Mouse (Mus musculus): Measurements from ENCODE around the gene Cdkn1a. TPM values are rescaled to one million over a fixed set of nuclear protein-coding genes. Genes with fewer than 3 reads are reported as not detected.
"Not testable (repeated sequence)": the region's sequence is repeated elsewhere in the genome, so short reads cannot be mapped to it uniquely, and the experiment has no call there.

Gene Cdkn1a
- polyA plus RNA-seq (2016; fragmentation: Nextera tagmentation; extraction: Ambion mirVana): 29.9 and 36.0 TPM in 2 replicates

DNA sequence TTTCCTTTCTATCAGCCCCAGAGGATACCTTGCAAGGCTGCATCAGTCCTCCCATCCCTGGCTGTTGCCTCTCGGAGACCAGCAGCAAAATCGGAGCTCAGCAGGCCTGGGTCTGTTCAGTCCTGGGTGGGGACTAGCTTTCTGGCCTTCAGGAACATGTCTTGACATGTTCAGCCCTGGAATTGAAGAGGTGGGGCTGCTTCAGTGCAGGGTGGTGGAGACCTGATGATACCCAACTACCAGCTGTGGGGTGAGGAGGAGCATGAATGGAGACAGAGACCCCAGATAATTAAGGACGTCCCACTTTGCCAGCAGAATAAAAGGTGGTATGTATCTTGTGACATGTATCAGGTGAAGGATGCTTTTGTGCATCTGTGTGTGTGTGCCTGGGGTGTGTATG, at the start of gene Cdkn1a:
Gene Cdkn1a, plus strand, starts transcription at position 201 of the 400 bp plus-strand sequence.
- Histone ChIP-seq H3K4me3 (no peak within 1 kb of the TSS), H3K4me1 (replicated peaks) (peaks cover 32% of the 10 kb centered on the region), H3K27me3 (ENCODE audit: insufficient read depth, poor library complexity, severe bottlenecking) (peaks cover 48% of the 10 kb centered on the region), H3K9me3 (no peaks in the 10 kb centered on the region), H3K36me3 (no peaks in the 10 kb centered on the region), H3K27ac (no peak within 1 kb of the TSS)
- WGBS: 76% methylated on average over 3 of the region's 3 CpGs
- no peak for DNase-seq (ENCODE audit: low spot score)

DNA sequence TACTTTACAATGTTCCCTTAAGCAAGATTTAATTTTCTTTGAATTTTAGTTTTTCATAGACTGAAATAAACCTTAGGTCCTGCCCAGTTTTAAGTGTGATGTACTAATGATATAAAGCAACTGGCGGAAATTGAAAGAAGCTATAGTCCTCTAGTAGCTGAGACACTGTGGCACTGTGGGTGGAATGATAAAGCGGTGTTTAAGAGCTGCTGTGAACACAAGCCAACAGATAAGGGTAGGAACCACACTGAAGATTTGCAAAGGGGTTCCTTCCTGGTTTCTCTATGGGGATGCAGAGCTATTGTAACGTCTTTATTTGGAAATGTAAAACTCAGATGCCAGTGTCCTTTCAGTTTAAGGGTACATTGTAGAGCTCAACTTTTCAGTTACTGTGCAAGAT, 49.1 kb upstream of the Cdkn1a start:
- H3K4me3 ChIP-seq; H3K27me3 ChIP-seq (ENCODE audit: insufficient read depth, poor library complexity, severe bottlenecking); H3K9me3 ChIP-seq; DNase-seq (ENCODE audit: low spot score); H3K27ac ChIP-seq: not testable (repeated sequence)
- 96% methylated on average over 3 of the region's 3 CpGs for WGBS
- peaks cover 10% of the 10 kb centered on the region for H3K4me1 ChIP-seq (replicated peaks)
- peaks cover 97% of the 10 kb centered on the region for H3K36me3 ChIP-seq

DNA sequence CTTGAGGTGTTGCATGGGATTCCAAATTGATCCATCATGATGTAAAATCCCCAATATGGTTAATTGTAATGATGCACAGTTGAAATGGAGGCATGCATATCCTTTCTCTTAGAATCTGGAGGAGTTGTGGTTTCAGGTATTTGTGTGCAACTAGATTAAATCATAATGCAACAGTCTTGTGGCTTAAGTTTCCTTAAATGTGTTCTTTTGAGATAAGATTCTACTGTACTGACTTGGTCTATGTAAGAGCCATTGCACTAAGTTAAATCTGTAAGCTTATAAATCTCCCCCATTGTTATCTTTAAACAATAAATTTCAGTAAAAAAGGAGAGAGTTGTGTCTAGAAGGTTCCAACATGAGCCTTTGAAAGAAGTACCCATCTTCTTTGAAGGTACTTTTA, 48.2 kb upstream of the Cdkn1a start:
- Histone ChIP-seq H3K27ac (no peak overlapping the region), H3K4me3 (no peak overlapping the region), H3K27me3 (ENCODE audit: insufficient read depth, poor library complexity, severe bottlenecking) (no peaks in the 10 kb centered on the region), H3K4me1 (replicated peaks) (0 out of 2 replicates have a peak, but pooled peaks cover 1% of the 10 kb centered on the region), H3K9me3 (no peaks in the 10 kb centered on the region), H3K36me3 (peaks cover 97% of the 10 kb centered on the region)
- DNase-seq (ENCODE audit: low spot score): no peak

DNA sequence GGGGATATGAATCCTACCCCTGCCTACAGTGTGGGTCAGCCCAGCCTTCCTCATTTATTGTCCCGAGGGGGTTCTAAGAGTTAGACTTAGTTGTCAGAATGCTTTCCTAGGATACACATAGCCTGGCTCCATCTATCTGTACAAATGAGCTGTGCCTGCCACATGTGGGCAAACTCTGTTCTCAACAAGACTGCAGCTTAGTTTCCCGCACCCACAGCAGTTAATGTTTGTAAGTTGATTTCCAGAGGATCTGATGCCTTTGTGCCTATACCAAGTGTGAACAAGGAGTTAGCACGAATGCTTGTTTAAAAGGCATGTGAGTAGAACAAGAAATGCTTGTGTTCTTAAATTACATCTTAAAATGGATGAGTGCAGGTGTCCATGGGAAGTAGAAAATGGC, 47.2 kb upstream of the Cdkn1a start:
- Histone ChIP-seq H3K27me3 (ENCODE audit: insufficient read depth, poor library complexity, severe bottlenecking) (no peaks in the 10 kb centered on the region), H3K4me1 (replicated peaks) (no peaks in the 10 kb centered on the region), H3K9me3 (no peaks in the 10 kb centered on the region), H3K27ac (no peak overlapping the region), H3K4me3 (no peak overlapping the region), H3K36me3 (peaks cover 92% of the 10 kb centered on the region)
- 91% methylated on average over 3 of the region's 3 CpGs for WGBS
- DNase-seq (ENCODE audit: low spot score): no peak

DNA sequence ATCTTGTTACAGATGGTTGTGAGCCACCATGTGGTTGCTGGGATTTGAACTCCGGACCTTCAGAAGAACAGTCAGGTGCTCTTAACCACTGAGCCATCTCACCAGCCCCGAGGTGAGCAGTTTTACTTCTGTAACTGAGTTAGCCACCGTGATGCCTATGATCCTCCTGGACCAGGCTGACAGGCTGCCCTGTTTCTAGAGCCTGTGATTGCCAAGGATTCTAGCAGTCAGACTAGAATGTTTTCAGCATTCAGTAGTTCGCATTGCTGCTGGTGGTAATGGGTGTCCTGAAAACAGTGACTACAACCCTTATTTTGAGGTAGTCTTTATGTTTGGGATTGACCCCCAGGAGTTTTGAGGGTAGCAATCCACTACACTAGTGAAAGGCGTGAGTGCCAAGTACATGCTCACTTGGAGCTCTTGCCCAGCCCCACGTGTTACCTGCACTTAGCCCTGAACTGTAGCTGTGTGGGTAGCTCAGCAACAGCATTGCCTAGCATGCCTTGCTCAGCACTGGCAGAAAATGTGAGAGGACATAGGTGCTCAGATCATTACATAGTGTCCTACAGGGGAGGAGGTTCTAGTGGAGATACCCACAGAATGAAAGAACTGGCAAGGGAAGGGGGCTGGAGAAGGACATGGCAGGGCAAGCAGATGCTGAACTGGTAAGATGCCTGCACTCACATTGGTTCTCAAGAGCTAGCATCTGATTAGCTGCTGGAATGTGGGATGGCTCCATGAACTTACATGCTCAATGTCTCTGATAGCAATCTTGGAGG, 46.4 kb upstream of the Cdkn1a start:
- WGBS: 89% methylated on average over 6 of the region's 6 CpGs
- 0 out of 2 replicates have a peak, but pooled peaks cover 4% of the 10 kb centered on the region for H3K4me1 ChIP-seq (replicated peaks)
- no peak overlapping the region for H3K27ac ChIP-seq
- no peak for DNase-seq (ENCODE audit: low spot score)
- H3K4me3 ChIP-seq: no peak overlapping the region
- H3K9me3 ChIP-seq: no peaks in the 10 kb centered on the region
- no peaks in the 10 kb centered on the region for H3K27me3 ChIP-seq (ENCODE audit: insufficient read depth, poor library complexity, severe bottlenecking)
- peaks cover 85% of the 10 kb centered on the region for H3K36me3 ChIP-seq

DNA sequence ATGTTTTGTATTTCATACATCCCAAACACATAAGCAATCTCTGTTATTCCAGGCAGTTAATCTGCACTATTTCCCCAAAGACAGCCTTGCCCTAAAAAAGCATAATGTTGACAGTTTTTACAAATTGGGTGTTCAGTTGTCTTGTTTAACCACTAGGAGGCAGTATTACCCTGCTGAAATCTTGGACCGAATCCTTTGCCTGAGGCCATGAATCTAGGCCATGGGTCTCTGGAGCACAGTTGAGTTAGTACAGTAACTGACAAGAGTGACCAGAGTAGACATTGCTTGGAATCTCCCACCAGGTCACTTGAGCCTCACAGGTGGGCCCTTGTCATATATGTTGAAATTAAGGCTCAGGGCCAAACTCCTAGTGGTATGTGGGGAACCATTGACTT, 45.9 kb upstream of the Cdkn1a start:
- 0 out of 2 replicates have a peak, but pooled peaks cover 6% of the 10 kb centered on the region for H3K4me1 ChIP-seq (replicated peaks)
- no peaks in the 10 kb centered on the region for H3K27me3 ChIP-seq (ENCODE audit: insufficient read depth, poor library complexity, severe bottlenecking)
- H3K36me3 ChIP-seq: peaks cover 79% of the 10 kb centered on the region
- no peaks in the 10 kb centered on the region for H3K9me3 ChIP-seq
- no peak for DNase-seq (ENCODE audit: low spot score)
- H3K27ac ChIP-seq: no peak overlapping the region
- WGBS: 80% methylated on average over 1 of the region's 1 CpGs
- H3K4me3 ChIP-seq: no peak overlapping the region

DNA sequence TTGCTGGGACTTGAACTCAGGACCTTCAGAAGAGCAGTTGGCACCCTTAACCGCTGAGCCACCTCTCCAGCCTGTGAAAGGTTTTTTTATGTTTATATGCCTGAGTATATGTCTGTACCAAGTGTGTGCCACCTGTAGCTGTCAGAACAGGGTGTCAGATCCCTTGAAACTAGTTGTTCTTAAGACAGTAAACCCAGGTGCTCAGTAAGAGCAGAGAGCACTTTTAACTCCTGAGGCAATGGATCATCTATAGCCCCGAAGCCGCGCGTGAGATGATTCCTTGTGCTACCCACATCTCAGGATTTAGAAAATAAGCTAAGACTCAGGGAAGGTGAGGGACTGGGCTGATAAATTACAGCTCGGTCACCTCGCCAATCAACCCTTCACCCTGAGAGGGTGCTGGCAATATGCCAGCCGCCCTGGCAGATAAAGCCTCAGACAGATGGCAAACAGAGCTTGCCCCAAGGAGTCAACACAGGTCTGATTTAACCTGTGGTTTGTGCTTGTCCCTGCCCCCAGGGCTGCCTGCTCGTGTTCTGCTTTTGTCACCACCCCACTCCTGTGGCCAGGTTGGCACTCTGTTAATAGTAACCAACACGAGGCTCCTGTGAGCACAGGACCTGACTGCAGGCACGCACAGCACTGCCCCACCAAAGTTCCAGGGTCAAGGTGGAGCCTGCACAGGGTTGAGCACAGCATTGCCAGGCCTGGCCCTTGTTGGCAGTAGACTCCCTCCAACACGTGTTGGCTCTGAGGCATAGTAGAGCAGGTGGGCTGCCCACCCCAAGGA, 44.8 kb upstream of the Cdkn1a start:
- H3K36me3 ChIP-seq: peaks cover 69% of the 10 kb centered on the region
- peaks cover 15% of the 10 kb centered on the region; the same call in 1 of the 2 replicates for H3K4me1 ChIP-seq (replicated peaks)
- 81% methylated on average over 12 of the region's 12 CpGs for WGBS

DNA sequence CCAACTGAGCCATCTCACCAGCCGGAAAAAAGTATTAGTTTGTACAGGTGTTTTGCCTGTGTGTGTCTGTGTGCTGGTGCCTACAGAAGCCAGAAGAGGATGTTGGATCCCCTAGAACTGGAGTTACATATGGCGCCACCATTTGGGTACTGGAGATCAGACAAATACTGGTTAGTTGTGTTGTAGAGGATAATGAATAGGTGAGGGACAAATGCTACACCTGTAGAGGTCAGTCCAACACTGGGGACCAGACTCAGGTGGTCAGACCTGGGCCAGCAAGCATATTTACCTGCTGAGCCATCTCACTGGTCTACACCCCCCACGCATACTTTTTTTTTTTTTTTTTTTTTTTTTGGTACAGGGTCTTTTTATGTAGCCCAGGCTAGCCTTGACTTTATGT, 43.9 kb upstream of the Cdkn1a start:
- peaks cover 61% of the 10 kb centered on the region for H3K36me3 ChIP-seq
- DNase-seq (ENCODE audit: low spot score): no peak
- H3K27me3 ChIP-seq (ENCODE audit: insufficient read depth, poor library complexity, severe bottlenecking): no peaks in the 10 kb centered on the region
- no peak overlapping the region for H3K4me3 ChIP-seq
- no peak overlapping the region for H3K27ac ChIP-seq
- no peaks in the 10 kb centered on the region for H3K9me3 ChIP-seq
- peaks cover 19% of the 10 kb centered on the region; the same call in 1 of the 2 replicates for H3K4me1 ChIP-seq (replicated peaks)
- 91% methylated on average over 3 of the region's 3 CpGs for WGBS

More for the DNA sequence above, 44.8 kb upstream of the Cdkn1a start:
- Histone ChIP-seq H3K4me3 (no peak overlapping the region), H3K27me3 (ENCODE audit: insufficient read depth, poor library complexity, severe bottlenecking) (no peaks in the 10 kb centered on the region), H3K9me3 (no peaks in the 10 kb centered on the region), H3K27ac (no peak overlapping the region)
- no peak for DNase-seq (ENCODE audit: low spot score)

DNA sequence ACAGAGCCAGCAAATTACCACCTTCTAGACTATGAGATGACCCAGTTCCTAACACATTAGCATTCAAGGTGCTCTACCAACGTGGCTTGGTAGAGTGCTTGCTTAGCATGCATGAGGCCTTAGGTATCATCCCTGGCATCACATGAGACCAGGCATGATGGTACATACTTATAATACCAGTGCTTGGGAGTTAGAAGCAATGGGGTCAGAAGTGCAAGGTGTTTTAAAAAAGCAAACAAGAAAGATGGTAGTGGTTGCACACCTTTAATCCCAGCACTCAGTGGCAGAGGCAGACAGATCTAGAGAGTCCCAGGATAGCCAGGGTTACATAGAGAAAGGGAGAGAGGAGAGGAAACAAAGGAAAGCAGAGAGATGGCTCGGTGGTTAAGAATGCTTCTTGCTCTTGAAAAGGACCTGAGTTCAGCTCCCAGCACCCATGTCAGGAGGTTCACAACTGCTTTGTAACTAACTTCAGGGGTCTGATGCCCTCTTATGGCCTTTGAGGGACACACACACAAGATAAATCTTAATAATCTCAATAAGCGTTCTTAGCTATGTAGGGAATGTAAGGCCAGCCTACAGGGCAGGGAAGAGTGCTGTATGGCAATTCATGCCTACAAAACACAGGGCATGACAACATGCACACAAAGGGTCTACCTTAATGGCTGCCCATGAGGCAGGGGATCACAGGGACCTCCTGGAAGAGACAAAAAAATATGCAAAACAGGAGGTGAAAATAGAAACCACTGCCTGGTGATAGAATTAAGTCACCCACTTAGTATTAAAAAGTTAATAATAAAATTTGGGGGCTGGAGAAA, 42.9 kb upstream of the Cdkn1a start:
- H3K4me3 ChIP-seq: no peak overlapping the region
- no peaks in the 10 kb centered on the region for H3K9me3 ChIP-seq
- 63% methylated on average over 3 of the region's 3 CpGs for WGBS
- peaks cover 19% of the 10 kb centered on the region; the same call in 1 of the 2 replicates for H3K4me1 ChIP-seq (replicated peaks)
- no peak overlapping the region for H3K27ac ChIP-seq
- H3K36me3 ChIP-seq: peaks cover 51% of the 10 kb centered on the region
- no peaks in the 10 kb centered on the region for H3K27me3 ChIP-seq (ENCODE audit: insufficient read depth, poor library complexity, severe bottlenecking)
- DNase-seq (ENCODE audit: low spot score): no peak

DNA sequence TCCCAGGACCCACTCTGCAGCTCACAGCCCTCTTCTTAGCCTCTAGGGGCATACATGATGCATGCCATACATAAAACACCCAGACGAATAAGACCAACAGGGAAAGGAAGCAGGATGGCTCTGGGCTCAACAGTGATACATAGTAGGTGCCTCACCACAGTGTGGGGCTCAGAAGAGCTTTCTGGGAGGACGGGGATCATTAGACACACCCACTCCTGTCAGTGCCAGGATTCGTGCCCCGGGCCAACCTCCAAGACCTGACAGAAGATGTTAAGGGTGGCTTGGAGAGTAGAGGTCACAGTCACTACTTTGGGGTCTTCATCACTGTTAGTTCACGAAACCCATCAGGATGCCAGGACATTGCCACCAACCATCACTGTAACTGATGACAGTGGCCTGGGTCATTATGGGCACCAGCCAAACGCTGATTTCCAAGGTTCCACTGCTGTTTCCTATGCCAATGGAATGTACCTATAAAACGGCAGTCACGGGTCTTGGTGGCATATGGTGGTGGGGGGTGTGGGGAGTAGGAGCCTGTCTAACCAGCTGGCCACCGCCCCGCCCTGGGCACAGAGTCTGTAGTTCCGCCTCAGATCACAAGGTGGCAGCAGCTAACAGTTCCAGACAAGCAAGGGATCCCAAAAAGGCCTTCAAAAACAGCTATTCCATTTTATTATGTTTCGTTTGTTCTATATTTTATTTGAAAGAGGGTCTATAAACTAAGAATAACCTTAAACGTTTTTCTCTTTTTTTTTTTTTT, 41.8 kb upstream of the Cdkn1a start:
- peak; percentile 83 for DNase-seq (ENCODE audit: low spot score)
- H3K9me3 ChIP-seq: no peaks in the 10 kb centered on the region
- no peak overlapping the region for H3K27ac ChIP-seq
- peaks cover 19% of the 10 kb centered on the region; the same call in 1 of the 2 replicates for H3K4me1 ChIP-seq (replicated peaks)
- no peaks in the 10 kb centered on the region for H3K27me3 ChIP-seq (ENCODE audit: insufficient read depth, poor library complexity, severe bottlenecking)
- peaks cover 41% of the 10 kb centered on the region for H3K36me3 ChIP-seq
- H3K4me3 ChIP-seq: no peak overlapping the region
- WGBS: 25% methylated on average over 13 of the region's 13 CpGs

DNA sequence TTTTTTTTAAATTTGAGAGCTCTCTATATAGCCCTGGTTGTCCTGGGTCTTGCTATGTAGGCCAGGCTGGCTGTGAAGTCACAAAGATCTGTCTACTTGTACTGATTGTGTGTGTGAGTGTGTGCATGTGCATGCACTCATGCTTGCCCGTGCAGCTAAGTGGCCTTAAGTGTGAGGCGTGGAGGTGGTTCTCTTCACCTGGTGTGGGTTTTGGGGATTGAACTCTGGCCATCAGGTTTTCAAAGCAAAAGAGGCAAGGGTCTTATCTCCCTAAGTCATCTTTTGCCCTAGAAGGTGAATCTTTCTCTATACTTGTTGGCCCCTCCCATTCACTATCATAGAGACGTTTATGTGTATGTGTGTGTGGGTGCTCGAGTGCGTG, 41.3 kb upstream of the Cdkn1a start:
- H3K4me1 ChIP-seq (replicated peaks): peaks cover 22% of the 10 kb centered on the region; the same call in 1 of the 2 replicates
- WGBS: 78% methylated on average over 5 of the region's 5 CpGs
- H3K27ac ChIP-seq: no peak overlapping the region
- no peaks in the 10 kb centered on the region for H3K27me3 ChIP-seq (ENCODE audit: insufficient read depth, poor library complexity, severe bottlenecking)
- peaks cover 35% of the 10 kb centered on the region for H3K36me3 ChIP-seq
- no peak overlapping the region for H3K4me3 ChIP-seq
- H3K9me3 ChIP-seq: no peaks in the 10 kb centered on the region
- DNase-seq (ENCODE audit: low spot score): no peak

DNA sequence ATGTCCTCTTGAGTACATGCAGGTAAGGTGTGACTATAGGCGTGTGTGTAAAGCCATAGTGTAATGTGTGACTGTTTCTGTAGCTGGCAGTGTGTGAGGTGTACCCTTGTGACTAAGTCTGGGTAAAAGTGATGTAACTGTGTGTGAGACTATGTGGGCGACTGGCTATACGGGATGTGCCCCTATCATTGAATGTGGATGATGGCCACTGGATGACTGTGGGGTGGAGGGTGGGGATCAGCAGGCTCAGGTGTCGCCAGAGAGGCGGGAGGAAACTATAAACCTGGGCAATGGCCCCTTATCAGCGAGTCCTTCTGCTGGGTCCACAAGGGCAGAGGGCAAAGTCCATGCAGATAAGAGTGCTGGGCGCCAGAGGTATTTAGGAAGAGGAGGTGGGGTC, 40.9 kb upstream of the Cdkn1a start:
- no peak overlapping the region for H3K27ac ChIP-seq
- H3K9me3 ChIP-seq: no peaks in the 10 kb centered on the region
- peaks cover 31% of the 10 kb centered on the region for H3K36me3 ChIP-seq
- H3K4me1 ChIP-seq (replicated peaks): peaks cover 23% of the 10 kb centered on the region; the same call in 1 of the 2 replicates
- H3K4me3 ChIP-seq: no peak overlapping the region
- H3K27me3 ChIP-seq (ENCODE audit: insufficient read depth, poor library complexity, severe bottlenecking): no peaks in the 10 kb centered on the region
- DNase-seq (ENCODE audit: low spot score): no peak
- WGBS: 83% methylated on average over 7 of the region's 7 CpGs

Measured in hindbrain, embryonic 10.5 days (tissue).